Mouse (Mus musculus): Measurements from ENCODE around the gene Henmt1. TPM values are rescaled to one million over a fixed set of nuclear protein-coding genes. Genes with fewer than 3 reads are reported as not detected.

Gene Henmt1
- polyA plus RNA-seq, 1 experiment from 2014 or later, result 0.63 TPM

- TF ChIP-seq CTCF (IDR thresholded peaks at IDR 0.05; ENCODE audit: low read depth), result no peak
- ATAC-seq (ENCODE audit: insufficient read depth) (no peak), DNase-seq (no peak)
- no peaks in the 10 kb centered on the region for H3K4me1 ChIP-seq (ENCODE audit: insufficient read depth)
- H3K27me3 ChIP-seq (ENCODE audit: insufficient read depth, low read length), result no peaks in the 10 kb centered on the region
- H3K4me2 ChIP-seq, result no peak overlapping the region
- 89% methylated on average over 1 of the region's 1 CpGs for WGBS
- H3K27ac ChIP-seq (ENCODE audit: low read depth), result no peak overlapping the region
- no peak overlapping the region for H3K9ac ChIP-seq
- no peaks in the 10 kb centered on the region for H3K36me3 ChIP-seq (ENCODE audit: insufficient read depth)
- no peak overlapping the region for H3K4me3 ChIP-seq (ENCODE audit: low read depth, low read length)
- no peaks in the 10 kb centered on the region for H3K9me3 ChIP-seq (ENCODE audit: low read depth, low read length)
Measured at GRCm38 (mm10) chr3:108918852-108919251, 20.8 kb upstream of the Henmt1 start.

GRCm38 (mm10) chr3:108920442-108921070, 19.1 kb upstream of the Henmt1 start:
- no peak for TF ChIP-seq CTCF (IDR thresholded peaks at IDR 0.05; ENCODE audit: low read depth)
- H3K9ac ChIP-seq, result no peak overlapping the region
- no peaks in the 10 kb centered on the region for H3K4me1 ChIP-seq (ENCODE audit: insufficient read depth)
- H3K36me3 ChIP-seq (ENCODE audit: insufficient read depth), result no peaks in the 10 kb centered on the region
- H3K4me3 ChIP-seq (ENCODE audit: low read depth, low read length), result no peak overlapping the region
- no peak overlapping the region for H3K27ac ChIP-seq (ENCODE audit: low read depth)
- no peak for DNase-seq
- 78% methylated on average over 3 of the region's 3 CpGs for WGBS
- no peak overlapping the region for H3K4me2 ChIP-seq
- no peak for ATAC-seq (ENCODE audit: insufficient read depth)
- H3K9me3 ChIP-seq (ENCODE audit: low read depth, low read length), result no peaks in the 10 kb centered on the region
- no peaks in the 10 kb centered on the region for H3K27me3 ChIP-seq (ENCODE audit: insufficient read depth, low read length)

- Histone ChIP-seq H3K27me3 (ENCODE audit: insufficient read depth, low read length) (no peaks in the 10 kb centered on the region), H3K9ac (no peak overlapping the region), H3K4me3 (ENCODE audit: low read depth, low read length) (no peak overlapping the region), H3K4me2 (no peak overlapping the region), H3K36me3 (ENCODE audit: insufficient read depth) (no peaks in the 10 kb centered on the region), H3K27ac (ENCODE audit: low read depth) (no peak overlapping the region), H3K9me3 (ENCODE audit: low read depth, low read length) (no peaks in the 10 kb centered on the region), H3K4me1 (ENCODE audit: insufficient read depth) (no peaks in the 10 kb centered on the region)
- TF ChIP-seq CTCF (IDR thresholded peaks at IDR 0.05; ENCODE audit: low read depth), result no peak
- ATAC-seq (ENCODE audit: insufficient read depth) (no peak; the same call in 1 of the 2 replicates), DNase-seq (no peak)
- 76% methylated on average over 1 of the region's 1 CpGs for WGBS
Measured at GRCm38 (mm10) chr3:108921822-108922221, 17.9 kb upstream of the Henmt1 start.

- no peak for TF ChIP-seq CTCF (IDR thresholded peaks at IDR 0.05; ENCODE audit: low read depth)
- DNase-seq (no peak), ATAC-seq (ENCODE audit: insufficient read depth) (no peak)
- H3K27ac ChIP-seq (ENCODE audit: low read depth), result no peak overlapping the region
- H3K9ac ChIP-seq, result no peak overlapping the region
- WGBS, result 78% methylated on average over 4 of the region's 4 CpGs
- no peaks in the 10 kb centered on the region for H3K36me3 ChIP-seq (ENCODE audit: insufficient read depth)
- H3K4me1 ChIP-seq (ENCODE audit: insufficient read depth), result no peaks in the 10 kb centered on the region
- H3K4me3 ChIP-seq (ENCODE audit: low read depth, low read length), result no peak overlapping the region
- no peak overlapping the region for H3K4me2 ChIP-seq
- H3K9me3 ChIP-seq (ENCODE audit: low read depth, low read length), result no peaks in the 10 kb centered on the region
- no peaks in the 10 kb centered on the region for H3K27me3 ChIP-seq (ENCODE audit: insufficient read depth, low read length)
Measured at GRCm38 (mm10) chr3:108925677-108926076, 14.0 kb upstream of the Henmt1 start.

- no peak for TF ChIP-seq CTCF (IDR thresholded peaks at IDR 0.05; ENCODE audit: low read depth)
Measured at GRCm38 (mm10) chr3:108926308-108926707, 13.4 kb upstream of the Henmt1 start.

GRCm38 (mm10) chr3:108933557-108933956, 6.1 kb upstream of the Henmt1 start:
- DNase-seq, result no peak

More at GRCm38 (mm10) chr3:108926308-108926707, 13.4 kb upstream of the Henmt1 start:
- Histone ChIP-seq H3K27ac (ENCODE audit: low read depth) (no peak overlapping the region), H3K4me1 (ENCODE audit: insufficient read depth) (no peaks in the 10 kb centered on the region), H3K9me3 (ENCODE audit: low read depth, low read length) (no peaks in the 10 kb centered on the region), H3K4me3 (ENCODE audit: low read depth, low read length) (no peak overlapping the region), H3K4me2 (no peak overlapping the region), H3K9ac (no peak overlapping the region), H3K36me3 (ENCODE audit: insufficient read depth) (no peaks in the 10 kb centered on the region), H3K27me3 (ENCODE audit: insufficient read depth, low read length) (no peaks in the 10 kb centered on the region)
- WGBS, result 84% methylated on average over 1 of the region's 1 CpGs
- DNase-seq (no peak), ATAC-seq (ENCODE audit: insufficient read depth) (no peak)

GRCm38 (mm10) chr3:108938691-108939090, 982 bp upstream of the Henmt1 start:
- Histone ChIP-seq H3K4me1 (ENCODE audit: insufficient read depth) (no peaks in the 10 kb centered on the region), H3K9ac (no peak overlapping the region), H3K36me3 (ENCODE audit: insufficient read depth) (no peaks in the 10 kb centered on the region), H3K27me3 (ENCODE audit: insufficient read depth, low read length) (no peaks in the 10 kb centered on the region), H3K9me3 (ENCODE audit: low read depth, low read length) (no peaks in the 10 kb centered on the region), H3K27ac (ENCODE audit: low read depth) (no peak overlapping the region), H3K4me2 (no peak overlapping the region), H3K4me3 (ENCODE audit: low read depth, low read length) (no peak overlapping the region)
- DNase-seq, result no peak
- TF ChIP-seq CTCF (IDR thresholded peaks at IDR 0.05; ENCODE audit: low read depth), result no peak
- 95% methylated on average over 5 of the region's 5 CpGs for WGBS
- ATAC-seq (ENCODE audit: insufficient read depth), result no peak

More at GRCm38 (mm10) chr3:108933557-108933956, 6.1 kb upstream of the Henmt1 start:
- Histone ChIP-seq H3K27me3 (ENCODE audit: insufficient read depth, low read length) (no peaks in the 10 kb centered on the region), H3K36me3 (ENCODE audit: insufficient read depth) (no peaks in the 10 kb centered on the region), H3K27ac (ENCODE audit: low read depth) (no peak overlapping the region), H3K4me2 (no peak overlapping the region), H3K4me1 (ENCODE audit: insufficient read depth) (no peaks in the 10 kb centered on the region), H3K9ac (no peak overlapping the region), H3K9me3 (ENCODE audit: low read depth, low read length) (no peaks in the 10 kb centered on the region), H3K4me3 (ENCODE audit: low read depth, low read length) (no peak overlapping the region)
- no peak for ATAC-seq (ENCODE audit: insufficient read depth)
- 94% methylated on average over 6 of the region's 6 CpGs for WGBS
- TF ChIP-seq CTCF (IDR thresholded peaks at IDR 0.05; ENCODE audit: low read depth), result no peak

Data from lung, embryonic 14.5 days (tissue).